Mouse (Mus musculus): ENCODE data around the gene Zfp92.
"Not testable (repeated sequence)": the region's sequence is repeated elsewhere in the genome, so short reads cannot be mapped to it uniquely, and the experiment has no call there.

Gene Zfp92

GRCm38 (mm10) chrX:73410880-73411517 is at the start of gene Zfp92:
Zfp92 (plus strand) TSS chrX:73411096.
- DNase-seq: peak; percentile 10 to 13

- DNase-seq: no peak
These were observed 47.6 kb upstream of the Zfp92 start for GRCm38 (mm10) chrX:73363291-73363690.

- no peak for DNase-seq
These were observed 26.5 kb upstream of the Zfp92 start for GRCm38 (mm10) chrX:73384419-73384818.

DNA sequence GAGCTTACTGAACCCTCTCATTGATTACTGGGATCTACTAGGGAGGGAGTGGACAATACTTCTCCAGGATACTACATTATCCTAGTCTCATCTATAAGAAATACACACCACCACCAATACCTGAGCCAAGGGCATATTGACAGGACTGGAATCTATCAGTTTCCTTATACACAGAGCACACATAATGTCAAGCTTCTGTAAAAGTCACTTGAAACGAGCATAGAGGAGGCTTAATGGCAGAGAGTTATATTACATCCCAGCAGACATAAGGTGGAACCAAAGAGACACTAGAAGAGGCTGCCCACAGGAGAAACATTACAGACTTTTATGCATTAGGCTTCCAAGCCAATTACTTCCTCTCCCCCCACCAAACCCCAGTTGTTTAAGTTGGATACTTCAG is 26.0 kb upstream of the Zfp92 start:
- no peak for DNase-seq

GRCm38 (mm10) chrX:73391481-73391880 is 19.4 kb upstream of the Zfp92 start:
- no peak for DNase-seq

GRCm38 (mm10) chrX:73396446-73396845 is 14.4 kb upstream of the Zfp92 start:
- DNase-seq: no peak

- DNase-seq: not testable (repeated sequence)
These were observed 12.3 kb upstream of the Zfp92 start, which contains the start of gene Gm18336 for GRCm38 (mm10) chrX:73398636-73399035. Gm18336 (minus strand) TSS chrX:73398736.

- no peak for DNase-seq
These were observed 9.9 kb upstream of the Zfp92 start for GRCm38 (mm10) chrX:73400951-73401350.

DNA sequence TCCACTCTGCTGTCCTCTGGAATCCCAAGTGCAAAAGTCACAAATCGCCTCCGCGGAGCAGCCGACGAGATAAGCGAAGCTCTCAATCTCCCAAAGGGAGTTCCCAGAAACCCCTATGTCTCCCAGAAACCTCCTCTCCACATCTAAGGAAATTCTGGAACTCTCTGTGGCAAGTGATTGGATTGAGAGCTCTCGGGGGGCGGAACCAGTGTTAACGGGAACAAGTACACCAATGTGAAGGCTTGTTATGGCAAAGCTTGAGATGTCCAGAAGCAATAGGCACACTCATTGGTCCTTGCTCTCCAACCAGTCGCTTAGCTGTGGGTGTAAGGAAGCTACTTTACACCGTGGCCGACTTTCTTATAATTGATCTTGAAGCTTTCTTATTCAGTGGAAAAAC is 9.3 kb upstream of the Zfp92 start:
- DNase-seq: no peak

DNA sequence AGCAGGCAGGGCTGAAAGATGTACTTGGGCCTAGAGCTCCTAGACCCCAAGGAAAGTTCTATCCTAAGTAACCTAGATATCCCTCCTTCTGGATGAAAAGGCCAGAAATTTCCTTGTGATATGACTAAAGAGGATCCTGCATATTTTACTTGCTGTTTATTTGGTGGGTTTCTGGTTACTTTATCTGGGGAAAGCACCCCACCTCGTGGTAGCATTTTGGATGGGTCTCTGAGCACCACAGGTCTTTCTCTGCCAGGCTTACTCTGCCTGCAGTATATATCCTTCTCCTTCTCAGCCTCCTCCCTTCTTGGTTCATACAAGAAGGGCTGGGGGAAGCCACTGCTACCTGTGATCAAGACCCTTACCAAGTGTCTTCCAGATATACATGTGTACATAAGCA is 1.9 kb downstream of the Zfp92 start:
- DNase-seq: no peak

DNA sequence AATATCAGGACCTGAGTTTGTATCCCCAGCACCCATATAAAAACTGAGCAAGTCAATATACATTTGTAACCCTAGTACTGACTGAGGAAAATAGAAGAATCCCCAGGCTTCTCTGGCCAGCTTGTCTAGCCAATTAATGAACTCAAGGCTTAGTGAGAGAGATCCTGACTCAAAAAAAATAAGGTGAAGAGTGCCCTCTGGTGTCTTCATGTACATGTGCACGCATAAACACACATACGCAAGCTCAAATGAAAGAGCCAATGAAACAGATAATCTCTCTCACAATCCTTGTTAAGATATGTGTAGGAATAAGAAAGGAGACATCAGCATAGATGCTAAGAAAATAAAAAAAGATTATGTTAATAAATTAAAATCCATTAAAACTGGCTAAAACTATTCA is 19.1 kb downstream of the Zfp92 start:
- no peak for DNase-seq

- DNase-seq: no peak
These were observed 22.0 kb downstream of the Zfp92 start for GRCm38 (mm10) chrX:73432850-73433249.

GRCm38 (mm10) chrX:73435252-73435651 is 24.4 kb downstream of the Zfp92 start, which contains the start of gene Trex2:
Trex2 (minus strand) TSS chrX:73435344.
- no peak for DNase-seq

- no peak for DNase-seq
These were observed 30.5 kb downstream of the Zfp92 start for GRCm38 (mm10) chrX:73441428-73441827.

DNA sequence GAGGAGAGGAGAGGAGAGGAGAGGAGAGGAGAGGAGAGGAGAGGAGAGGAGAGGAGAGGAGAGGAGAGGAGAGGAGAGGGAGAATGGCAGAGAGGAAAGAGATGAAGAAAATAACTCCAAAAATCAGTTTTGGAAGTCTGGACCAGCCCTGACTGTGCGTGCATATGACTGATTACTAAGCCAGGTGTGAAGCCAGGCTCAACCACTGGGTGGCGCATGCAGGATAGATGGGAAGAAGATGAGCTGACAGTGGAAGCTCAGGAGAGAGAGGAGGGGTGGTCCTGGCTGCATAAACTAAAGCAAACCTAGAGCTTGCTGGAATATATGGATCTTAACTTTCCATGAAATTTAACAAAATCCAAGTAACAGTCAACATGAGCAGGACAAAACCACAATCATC is 41.1 kb downstream of the Zfp92 start:
- DNase-seq: peak; percentile 84 to 85

DNA sequence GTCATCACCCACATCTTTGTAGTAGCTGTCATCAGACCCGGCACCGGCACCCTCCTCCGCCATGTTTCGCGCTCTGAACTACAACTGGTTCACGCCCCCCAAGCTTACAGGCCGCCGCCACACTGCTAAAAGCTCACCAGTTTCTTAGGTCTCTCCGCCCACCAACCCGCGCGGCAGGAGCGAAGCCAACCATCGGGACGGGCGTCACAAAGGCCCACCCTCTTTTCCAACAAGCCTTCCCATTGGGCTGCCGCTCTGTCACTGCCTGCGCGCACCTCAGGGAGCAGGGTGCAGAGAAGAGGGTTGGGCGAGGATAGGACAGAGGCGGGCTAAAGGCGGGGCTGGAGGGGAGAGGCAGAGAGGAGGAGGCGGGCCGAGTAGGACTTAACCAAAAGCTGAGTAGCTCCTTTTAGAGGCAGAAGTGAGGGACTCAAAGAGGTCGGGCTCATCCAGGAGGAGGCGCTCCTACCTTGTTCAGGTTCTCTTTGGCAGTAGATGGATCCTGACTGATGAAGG is 48.0 kb downstream of the Zfp92 start, which contains the start of gene Haus7:
Gene Haus7 (minus strand): TSS at position 168 of the 516 bp plus-strand sequence.
- DNase-seq: peak; percentile 89 to 94

- DNase-seq: no peak
These were observed 49.9 kb downstream of the Zfp92 start for GRCm38 (mm10) chrX:73460792-73461191.

GRCm38 (mm10) chrX:73465483-73466186 is 54.7 kb downstream of the Zfp92 start:
- DNase-seq: peak; percentile 30 to 42

DNA sequence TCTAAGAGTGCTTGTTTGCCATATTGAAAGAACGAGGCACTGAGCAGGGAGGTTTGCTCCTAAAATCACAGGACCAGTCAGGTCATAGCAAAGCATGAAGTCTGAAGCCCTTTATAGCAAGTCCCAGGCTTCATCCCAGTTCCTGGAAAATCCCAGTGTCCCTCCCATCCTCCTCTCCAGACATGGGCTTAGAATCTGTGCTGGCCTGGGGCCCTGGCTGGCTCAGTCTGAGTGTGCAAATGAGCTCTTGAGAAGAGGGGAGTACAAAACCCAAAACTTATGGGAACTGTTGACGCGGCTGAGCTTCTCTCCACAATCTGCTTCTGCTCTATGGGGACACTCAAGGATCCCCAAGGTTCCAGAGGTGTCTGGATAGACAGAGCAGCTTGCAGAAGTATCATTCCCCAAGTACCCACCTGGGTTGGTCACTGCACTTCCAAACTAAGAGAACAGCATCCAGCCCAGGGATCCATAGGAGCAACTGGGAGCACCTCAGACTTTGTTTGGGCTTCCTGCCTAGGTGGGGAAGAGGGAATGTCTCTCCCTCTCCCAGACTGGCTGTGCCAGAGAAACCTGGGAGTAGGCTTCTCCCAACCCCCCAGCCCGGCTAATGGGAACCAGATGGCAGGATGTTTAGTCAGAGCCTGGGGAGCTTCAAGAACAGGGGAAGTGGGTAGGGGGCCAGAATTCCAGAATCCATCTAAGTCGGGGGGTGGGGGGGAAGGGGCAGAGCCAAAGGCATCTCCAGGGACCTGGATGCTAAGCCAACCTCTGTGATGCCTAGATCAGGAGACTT is 56.7 kb downstream of the Zfp92 start:
- peak; percentile 29 to 44 for DNase-seq

DNA sequence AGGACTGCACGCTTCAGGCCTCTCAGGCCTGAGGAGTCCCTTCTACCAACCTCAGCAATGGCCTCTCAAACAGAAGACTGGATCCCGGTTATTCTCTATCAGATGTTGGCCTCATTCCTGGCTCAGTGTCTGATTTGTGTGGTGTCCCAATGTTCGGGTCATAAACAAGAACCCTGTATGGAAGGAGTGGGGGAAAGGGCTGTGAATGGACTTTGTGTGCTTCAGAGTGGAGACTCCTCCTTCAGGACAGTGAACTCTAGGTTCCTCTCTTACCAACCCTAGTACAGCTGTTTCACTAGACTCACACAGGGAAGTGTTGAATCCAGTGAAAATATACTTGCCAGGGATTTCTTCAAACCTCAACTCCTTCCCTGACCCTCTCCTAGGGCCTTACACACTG is 57.4 kb downstream of the Zfp92 start:
- DNase-seq: no peak

- DNase-seq: no peak
These were observed 57.9 kb downstream of the Zfp92 start for GRCm38 (mm10) chrX:73468752-73469151.

DNA sequence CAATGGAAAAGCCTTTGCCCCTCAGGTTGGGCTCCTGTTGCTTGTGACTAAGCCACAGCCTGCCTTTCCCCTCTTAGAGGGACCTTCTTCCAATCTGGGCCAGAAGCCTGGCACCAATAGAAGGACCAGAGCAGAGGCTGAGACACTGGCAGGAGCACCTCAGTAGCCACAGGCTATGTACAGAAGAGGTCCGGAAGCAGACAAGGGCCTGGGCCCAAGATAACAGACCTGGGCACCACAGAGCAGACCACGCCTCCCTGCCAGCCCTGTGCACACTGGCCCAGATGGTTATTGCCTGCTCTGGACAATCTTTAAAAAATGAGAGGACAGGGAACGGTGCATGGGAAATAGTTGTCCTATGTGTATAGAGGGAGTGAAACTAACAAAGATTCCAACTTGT is 60.9 kb downstream of the Zfp92 start:
- no peak for DNase-seq
